Mouse (Mus musculus) layer of hippocampus, adult 2 months (tissue): ENCODE measurements around the gene Cds1. TPM values are rescaled to one million over a fixed set of nuclear protein-coding genes. Genes with fewer than 3 reads are reported as not detected.
"Not testable (repeated sequence)": the region's sequence is repeated elsewhere in the genome, so short reads cannot be mapped to it uniquely, and the experiment has no call there.

Experiments
- DNase-seq, 2 experiments: peaks; one replicate each; pipeline ENCODE4 v3.0.0; 2022; ENCODE audit warnings: low spot score in 2 of 2
- H3K27ac ChIP-seq: fragments of 200-600 bp; 2 replicates; pipeline ENCODE4 v1.8.1; 2022
- H3K4me3 ChIP-seq: fragments of 200-600 bp; 2 replicates; pipeline ENCODE4 v1.8.1; 2022; ENCODE audit warnings: mild to moderate bottlenecking
- CTCF ChIP-seq: fragments of 200-600 bp; conservative IDR thresholded peaks from 2 replicates; pipeline ENCODE4 v1.8.1; 2022; ENCODE audit warnings: antibody characterized with exemption, mild to moderate bottlenecking, moderate library complexity
- total RNA-seq, 2 experiments: library from RNA; stranded (reverse); gene quantifications; 2 replicates each; pipeline ENCODE4 v1.2.3; 2021

The Cds1 gene
- total RNA-seq, 2 experiments from 2014 or later, result 58.4 to 60.3 TPM

DNA sequence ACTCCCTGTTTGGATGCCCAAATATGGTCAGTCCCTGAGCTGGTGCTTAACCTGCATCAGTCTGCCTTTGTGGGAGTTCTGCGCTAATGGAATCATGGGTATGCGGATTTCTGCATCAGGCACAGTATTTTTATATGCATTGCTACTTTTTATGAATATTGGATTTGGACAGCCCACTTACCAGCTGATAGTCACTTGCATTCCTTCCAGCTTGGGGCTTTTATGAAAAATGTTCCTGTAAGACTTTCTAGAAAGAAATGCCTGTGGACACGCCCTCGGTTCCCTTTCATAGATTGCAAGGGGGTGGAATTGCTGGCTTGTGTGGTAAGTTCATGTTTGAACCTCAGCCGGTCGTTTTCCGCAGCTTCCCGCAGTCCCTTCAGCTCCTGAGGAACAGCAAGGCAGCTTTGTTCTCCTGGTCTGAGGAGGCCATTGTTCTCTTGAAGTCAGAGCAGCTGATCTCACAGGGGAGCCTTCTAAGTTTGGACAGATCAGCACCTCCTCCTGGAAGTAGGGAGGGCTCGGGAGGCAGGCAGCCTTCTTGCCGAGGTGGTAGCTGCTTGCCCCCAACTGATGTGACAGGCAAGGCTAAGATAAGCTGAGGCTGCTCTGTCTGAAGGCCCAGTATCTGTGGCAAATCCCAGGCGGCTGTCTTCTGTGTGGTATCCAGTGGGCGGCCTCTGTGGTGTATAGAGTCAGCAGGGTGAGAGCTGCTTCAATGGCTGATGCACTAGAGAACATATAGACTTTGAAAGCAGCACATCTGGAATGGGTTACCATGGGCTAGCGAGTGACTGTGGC, 60.4 kb downstream of the Cds1 start:
- DNase-seq, result peak in 1 of 2 experiments; percentile 21
- no peak for TF ChIP-seq CTCF
- Histone ChIP-seq H3K4me3 (no peak overlapping the region), H3K27ac (peak overlapping the region; percentile 12; the same call in 1 of the 2 replicates)

DNA sequence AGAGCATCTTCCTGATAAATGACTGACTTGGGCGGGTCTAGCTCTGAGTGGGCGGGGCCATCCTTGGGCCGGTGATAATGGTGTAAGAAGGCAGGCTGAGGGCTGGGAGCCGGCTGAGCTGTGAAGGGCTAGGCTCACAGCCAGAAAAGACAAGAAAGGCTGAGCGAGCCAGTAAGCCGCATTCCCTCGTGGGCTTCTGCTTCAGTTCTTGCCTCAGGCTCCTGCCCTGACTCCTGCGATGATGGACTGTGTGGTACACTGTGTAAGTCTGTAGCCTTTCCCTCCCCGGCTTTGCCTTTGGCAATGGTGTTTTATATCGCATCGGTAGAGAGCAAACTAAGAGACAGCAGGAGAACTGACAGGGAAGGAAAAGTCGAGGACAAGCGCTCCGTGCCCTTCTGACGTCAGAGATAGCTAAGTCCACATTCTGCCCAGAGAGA, 61.6 kb downstream of the Cds1 start:
- Histone ChIP-seq H3K4me3 (no peak overlapping the region), H3K27ac (no peak overlapping the region)
- no peak for TF ChIP-seq CTCF
- DNase-seq, result no peak

DNA sequence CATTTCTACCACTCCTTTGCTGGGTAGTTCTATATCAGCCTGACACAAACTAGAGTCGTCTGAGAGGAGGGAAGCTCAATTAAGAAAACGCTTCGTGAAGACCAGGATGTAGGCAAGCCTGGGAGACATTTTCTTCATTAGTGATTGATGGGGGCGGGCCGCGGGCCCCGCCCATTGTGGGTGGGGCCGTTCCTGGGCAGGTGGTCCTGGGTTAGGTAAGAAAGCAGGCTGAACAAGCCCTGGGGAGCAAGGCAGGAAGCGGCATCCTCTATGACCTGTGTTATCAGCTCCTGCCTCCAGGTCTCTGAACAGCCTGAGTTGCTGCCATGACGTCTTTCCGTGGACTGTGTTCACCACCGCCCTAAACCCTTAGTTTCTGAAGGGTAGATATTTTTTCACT, 62.5 kb downstream of the Cds1 start:
- no peak overlapping the region for H3K27ac ChIP-seq
- TF ChIP-seq CTCF, result no peak
- no peak overlapping the region for H3K4me3 ChIP-seq
- DNase-seq, result no peak

- Histone ChIP-seq H3K4me3 (no peak overlapping the region), H3K27ac (no peak overlapping the region)
- no peak for DNase-seq
- TF ChIP-seq CTCF, result no peak
These were observed 64.0 kb downstream of the Cds1 start for GRCm38 (mm10) chr5:101828932-101829331.

DNA sequence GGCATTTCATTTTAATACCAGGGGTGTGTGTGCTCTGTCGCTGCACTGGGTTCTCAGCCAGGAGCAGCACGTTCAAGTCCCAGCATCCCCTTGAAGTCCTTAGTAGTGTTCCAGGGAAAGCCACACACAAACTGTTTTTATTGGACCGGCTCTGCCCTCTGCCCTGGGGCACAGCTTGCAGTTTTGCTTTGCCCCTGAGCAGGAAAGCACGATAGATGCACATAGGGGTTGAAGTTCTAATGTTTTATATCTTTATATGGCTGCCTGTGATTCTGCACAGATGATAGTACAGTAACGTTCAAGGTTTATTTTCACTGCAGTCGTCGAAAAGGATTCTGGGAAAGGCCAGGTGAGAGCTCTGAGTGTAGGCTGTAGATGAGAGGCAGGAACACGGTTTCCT, 65.2 kb downstream of the Cds1 start:
- no peak for DNase-seq
- no peak overlapping the region for H3K4me3 ChIP-seq
- H3K27ac ChIP-seq, result no peak overlapping the region
- TF ChIP-seq CTCF, result no peak

DNA sequence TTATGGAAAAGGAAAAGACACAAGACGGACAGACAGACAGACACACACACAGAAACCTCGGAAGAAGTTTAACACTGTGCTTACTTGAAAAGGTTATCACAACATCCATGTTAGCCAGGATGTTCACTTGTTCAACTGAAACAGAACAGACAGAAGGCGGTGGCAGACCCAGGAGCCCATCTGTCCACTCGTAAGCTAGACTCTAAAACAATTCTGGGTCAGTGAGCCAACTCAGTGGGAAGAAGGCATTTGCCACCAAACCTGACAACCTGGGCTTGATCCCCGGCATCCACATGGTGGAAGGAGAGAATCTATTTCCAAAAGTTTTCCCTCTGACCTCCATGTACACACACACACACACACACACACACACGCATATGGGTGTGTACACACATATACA, 67.1 kb downstream of the Cds1 start:
- DNase-seq, result no peak
- no peak for TF ChIP-seq CTCF
- Histone ChIP-seq H3K4me3 (no peak overlapping the region), H3K27ac (no peak overlapping the region)

GRCm38 (mm10) chr5:101832991-101833390, 68.1 kb downstream of the Cds1 start:
- TF ChIP-seq CTCF, result no peak
- DNase-seq, result no peak
- H3K4me3 ChIP-seq, result no peak overlapping the region
- 0 out of 2 replicates have a peak overlapping the region, but pooled peaks have one; percentile 14 for H3K27ac ChIP-seq

- DNase-seq, result no peak
- Histone ChIP-seq H3K27ac (no peak overlapping the region), H3K4me3 (no peak overlapping the region)
- peak; percentile 62 for TF ChIP-seq CTCF
These were observed 68.9 kb downstream of the Cds1 start for GRCm38 (mm10) chr5:101833875-101834274.

DNA sequence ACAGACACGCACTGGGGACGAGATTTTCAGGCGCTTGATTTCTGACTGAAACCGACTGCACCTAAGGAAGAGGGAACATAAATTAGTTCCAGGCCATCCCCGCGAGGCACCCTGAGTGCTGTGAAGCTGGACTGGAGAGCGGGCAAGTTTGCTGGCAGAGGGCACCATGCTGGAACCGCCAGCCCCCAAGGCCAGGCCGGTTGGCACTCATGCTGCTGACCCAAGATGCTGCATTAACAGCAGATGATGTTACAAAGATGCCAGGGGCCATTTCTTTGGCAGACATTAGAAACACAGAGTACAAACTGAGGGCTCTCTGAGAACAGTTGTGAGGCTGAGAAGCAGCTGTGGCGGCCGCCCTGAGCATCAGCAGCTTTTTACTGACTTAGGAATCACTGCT, 71.3 kb downstream of the Cds1 start:
- TF ChIP-seq CTCF, result no peak
- no peak overlapping the region for H3K27ac ChIP-seq
- H3K4me3 ChIP-seq, result no peak overlapping the region
- no peak for DNase-seq

DNA sequence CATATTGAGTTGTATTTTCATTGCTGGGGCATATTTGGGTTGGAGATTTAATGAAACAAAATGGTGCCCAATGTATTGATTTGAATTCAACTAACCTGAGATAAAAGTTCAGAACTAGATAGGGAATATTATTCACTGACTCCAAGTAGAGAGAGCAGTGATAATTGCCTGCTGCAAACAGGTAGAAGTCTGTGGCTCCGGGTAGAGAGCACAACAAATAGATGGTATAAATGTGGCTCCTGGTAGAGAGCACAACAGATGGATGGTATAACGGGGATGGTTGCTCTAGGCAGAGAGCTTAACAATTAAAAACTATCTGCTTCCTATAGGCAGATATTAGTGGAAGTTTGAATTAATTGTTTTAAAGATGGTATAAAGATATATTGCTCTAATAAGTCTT, 72.7 kb downstream of the Cds1 start:
- not testable (repeated sequence) for H3K27ac ChIP-seq, H3K4me3 ChIP-seq, DNase-seq

- no peak overlapping the region for H3K27ac ChIP-seq
- DNase-seq, result no peak
- H3K4me3 ChIP-seq, result no peak overlapping the region
- no peak for TF ChIP-seq CTCF
These were observed 75.5 kb downstream of the Cds1 start for GRCm38 (mm10) chr5:101840476-101840875.

DNA sequence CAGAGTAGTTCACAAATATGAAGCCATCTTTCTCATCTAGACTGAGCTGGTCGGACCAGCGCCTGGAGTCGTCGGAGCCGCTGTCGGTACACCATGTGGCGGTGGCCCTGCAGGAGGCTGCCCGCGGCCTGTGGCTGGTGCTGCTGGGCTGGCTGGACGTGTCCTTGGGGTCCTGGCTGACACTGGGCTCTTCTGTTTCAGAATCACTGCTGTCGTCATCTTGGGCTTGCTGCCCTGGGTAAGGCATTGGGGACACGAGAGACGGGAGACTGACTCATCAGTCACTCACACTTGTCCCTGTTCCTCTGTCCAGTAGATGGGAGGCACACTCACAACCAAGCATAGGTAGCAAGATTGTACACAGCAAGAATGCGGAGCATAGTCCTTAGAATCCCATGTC, 80.1 kb downstream of the Cds1 start:
- Histone ChIP-seq H3K27ac (no peak overlapping the region), H3K4me3 (no peak overlapping the region)
- DNase-seq, result no peak
- TF ChIP-seq CTCF, result no peak

DNA sequence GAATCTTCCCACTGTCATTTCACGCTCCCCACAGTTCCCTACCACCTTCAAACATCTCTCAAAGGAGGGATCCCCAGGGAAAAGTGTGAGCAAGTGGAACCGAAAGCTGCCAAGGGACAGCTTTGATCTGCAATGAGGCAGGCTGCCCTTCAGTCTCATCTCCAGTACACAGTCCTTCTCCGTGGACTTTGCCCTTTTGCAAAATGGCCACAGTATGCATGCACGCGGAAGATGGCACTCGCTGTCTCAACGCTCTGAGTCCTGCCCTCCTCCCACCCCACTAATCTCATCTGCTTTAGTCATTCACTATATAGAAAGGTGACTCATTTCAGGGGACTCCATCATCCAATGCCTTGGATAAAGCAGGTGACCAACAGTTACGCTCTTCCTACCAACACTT, 81.0 kb downstream of the Cds1 start:
- H3K4me3 ChIP-seq, result no peak overlapping the region
- no peak for TF ChIP-seq CTCF

DNA sequence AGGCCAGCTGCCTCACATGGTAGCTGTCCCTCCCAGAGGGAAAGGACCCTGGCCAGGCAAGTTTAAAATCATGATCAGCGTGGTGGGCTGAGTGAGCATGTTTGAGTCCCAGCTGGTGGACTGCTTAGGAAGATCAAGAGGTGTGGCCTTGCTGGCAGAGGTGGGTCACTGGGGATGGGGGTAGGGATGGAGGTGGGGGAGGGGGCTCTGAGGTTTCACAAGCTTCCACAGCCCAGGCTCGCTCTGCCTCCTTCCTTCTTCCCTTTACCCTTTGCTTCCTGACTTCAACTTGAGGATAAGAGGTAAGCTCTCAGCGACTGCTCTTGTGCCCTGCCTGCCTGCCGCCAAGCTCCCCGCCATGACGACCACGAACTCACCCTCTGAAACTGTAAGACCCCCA, 82.4 kb downstream of the Cds1 start:
- DNase-seq, result no peak
- Histone ChIP-seq H3K27ac (no peak overlapping the region), H3K4me3 (no peak overlapping the region)
- TF ChIP-seq CTCF, result no peak

More for the DNA sequence above, 81.0 kb downstream of the Cds1 start:
- DNase-seq, result no peak
- H3K27ac ChIP-seq, result no peak overlapping the region

- no peak for TF ChIP-seq CTCF
These were observed 82.8 kb downstream of the Cds1 start for GRCm38 (mm10) chr5:101847762-101848161.

More at GRCm38 (mm10) chr5:101847762-101848161, 82.8 kb downstream of the Cds1 start:
- no peak for DNase-seq
- H3K27ac ChIP-seq, result no peak overlapping the region
- H3K4me3 ChIP-seq, result no peak overlapping the region
